Mouse (Mus musculus) testis, adult 2 months (tissue): Measurements from ENCODE around the gene Cep55.

ENCODE experiments used
- CTCF ChIP-seq: fragments of 200-500 bp; IDR thresholded peaks from 2 replicates; pipeline ENCODE4 v1.5.1; 2012; ENCODE audit warnings: low read depth, mild to moderate bottlenecking, inconsistent platforms, low read length, moderate library complexity; ENCODE audit not compliant: control insufficient read depth, insufficient read depth, insufficient replicate concordance
- POLR2A ChIP-seq: fragments of 200-500 bp; IDR thresholded peaks from 2 replicates; pipeline ENCODE4 v1.6.1; 2012; ENCODE audit warnings: low read depth, mild to moderate bottlenecking, inconsistent platforms, low read length, moderate library complexity; ENCODE audit not compliant: control insufficient read depth

DNA sequence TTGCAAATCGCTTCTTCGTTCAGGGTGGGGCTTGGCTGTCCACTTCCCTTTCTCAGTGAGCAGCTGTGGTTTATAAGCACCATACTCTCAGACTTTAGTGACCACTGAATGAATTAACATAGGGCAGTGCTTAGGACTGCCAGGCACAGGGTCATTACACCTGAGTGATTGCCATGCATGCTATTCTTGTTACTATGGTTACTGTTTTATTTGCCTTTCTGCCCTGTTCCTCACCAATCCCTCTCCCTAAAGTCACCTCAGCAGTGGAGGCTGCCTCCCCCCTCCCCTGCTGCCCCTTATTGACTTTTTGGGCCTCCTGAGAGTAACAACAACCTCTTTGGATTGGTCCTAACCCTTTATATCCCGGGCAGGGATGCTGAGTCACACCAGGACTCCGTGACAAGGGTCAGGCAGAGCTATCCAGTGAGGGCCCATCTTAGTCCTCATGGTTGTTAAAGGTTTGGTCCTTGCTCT lies 36.7 kb downstream of the Cep55 start:
- TF ChIP-seq CTCF (no peak), POLR2A (no peak)
